Mouse (Mus musculus) limb, embryonic 15.5 days (tissue): Measurements from ENCODE around the gene Pde4a. TPM values are rescaled to one million over a fixed set of nuclear protein-coding genes. Genes with fewer than 3 reads are reported as not detected.

Experiments used
- ATAC-seq: fragments of 200-750 bp; cut with Nextera tagmentation; 2 replicates; pipeline ENCODE4 v1.8.0; 2017; ENCODE audit warnings: low read depth, moderate TSS enrichment; ENCODE audit not compliant: insufficient number of reproducible peaks, low FRiP score, low TSS enrichment
- H3K27ac ChIP-seq: fragments of 300-500 bp; sonication (generic); 2 replicates; pipeline ENCODE4 v1.5.1; 2015; ENCODE audit warnings: moderate library complexity, mild to moderate bottlenecking, inconsistent platforms
- H3K27me3 ChIP-seq: fragments of 300-500 bp; sonication (generic); 2 replicates; pipeline ENCODE4 v1.6.1; 2015; ENCODE audit warnings: inconsistent platforms
- H3K36me3 ChIP-seq: fragments of 300-500 bp; sonication (generic); 2 replicates; pipeline ENCODE4 v1.6.1; 2015; ENCODE audit warnings: inconsistent platforms
- H3K4me1 ChIP-seq: fragments of 300-500 bp; sonication (generic); 2 replicates; pipeline ENCODE4 v1.6.1; 2015; ENCODE audit warnings: inconsistent platforms
- H3K4me2 ChIP-seq: fragments of 300-500 bp; sonication (generic); 2 replicates; pipeline ENCODE4 v1.6.1; 2015; ENCODE audit warnings: mild to moderate bottlenecking, inconsistent platforms
- H3K4me3 ChIP-seq: fragments of 300-500 bp; sonication (generic); 2 replicates; pipeline ENCODE4 v1.5.1; 2015; ENCODE audit warnings: mild to moderate bottlenecking, inconsistent platforms
- H3K9ac ChIP-seq: fragments of 300-500 bp; sonication (generic); 2 replicates; pipeline ENCODE4 v1.6.1; 2015; ENCODE audit warnings: inconsistent platforms
- H3K9me3 ChIP-seq: fragments of 300-500 bp; sonication (generic); 2 replicates; pipeline ENCODE4 v1.6.1; 2016; ENCODE audit warnings: inconsistent platforms
- WGBS: fragments of 180-500 bp; shearing (Covaris S2); methylation state at CpG from one replicate; pipeline ENCODE4 v1.1.7; 2015; 5-methylcytosine and 5-hydroxymethylcytosine counted together
- polyA plus RNA-seq: library from polyadenylated mRNA; unstranded; fragments of >200 nt; fragmentation: Nextera tagmentation; extraction: Ambion mirVana; gene quantifications from 2 replicates; pipeline ENCODE4 v1.2.1, GENCODE M21; 2015

The Pde4a gene
- polyA plus RNA-seq, 1 experiment from 2014 or later: 6.1 TPM

- WGBS: 65% methylated on average over 6 of the region's 6 CpGs
- H3K4me2 ChIP-seq: no peak overlapping the region
- peaks cover 10% of the 10 kb centered on the region for H3K4me1 ChIP-seq
- no peaks in the 10 kb centered on the region for H3K36me3 ChIP-seq
- H3K27me3 ChIP-seq: no peaks in the 10 kb centered on the region
- ATAC-seq: no peak
- no peaks in the 10 kb centered on the region for H3K9me3 ChIP-seq
- H3K4me3 ChIP-seq: no peak overlapping the region
- H3K27ac ChIP-seq: no peak overlapping the region
- no peak overlapping the region for H3K9ac ChIP-seq
These were observed 95.1 kb downstream of the Pde4a start for GRCm38 (mm10) chr9:21260491-21261040.

DNA sequence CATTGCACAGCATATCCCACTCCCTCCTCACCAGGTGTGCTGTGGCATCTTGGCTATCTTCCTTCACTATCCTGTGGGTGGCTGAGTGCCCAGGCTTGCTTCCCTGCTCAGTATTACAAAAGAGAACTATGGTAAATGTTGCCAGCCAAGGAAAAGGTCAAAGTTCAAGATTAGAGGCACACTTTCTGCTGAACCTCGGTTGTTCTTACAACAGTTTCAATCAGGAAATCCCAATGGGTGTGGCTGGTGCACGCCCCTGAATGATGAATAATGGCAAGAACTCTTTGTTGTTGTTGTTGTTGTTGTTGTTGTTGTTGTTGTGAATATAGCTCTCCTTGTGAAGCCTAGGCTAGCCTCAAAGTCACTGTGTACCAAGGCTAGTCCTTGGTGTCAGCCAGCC, 96.3 kb downstream of the Pde4a start:
- no peak for ATAC-seq
- Histone ChIP-seq H3K27ac (no peak overlapping the region), H3K4me3 (no peak overlapping the region), H3K36me3 (0 out of 2 replicates have a peak, but pooled peaks cover 2% of the 10 kb centered on the region), H3K4me1 (peaks cover 23% of the 10 kb centered on the region), H3K4me2 (no peak overlapping the region), H3K27me3 (no peaks in the 10 kb centered on the region), H3K9ac (no peak overlapping the region), H3K9me3 (no peaks in the 10 kb centered on the region)
- WGBS: 59% methylated on average over 2 of the region's 2 CpGs

Other genes starting within 250 kb of the Pde4a start
- 79.7 and 82.3 TPM in 2 replicates for gene Dnmt1, start 205.8 kb upstream of the Pde4a start, polyA plus RNA-seq
- 62.0 and 65.1 TPM in 2 replicates for gene S1pr2, start 188.9 kb upstream of the Pde4a start, polyA plus RNA-seq
- gene Mrpl4, start 163.0 kb upstream of the Pde4a start, polyA plus RNA-seq: 112 and 116 TPM in 2 replicates
- 23.4 and 24.4 TPM in 2 replicates for gene Icam1, start 149.7 kb upstream of the Pde4a start, polyA plus RNA-seq
- 0.96 and 3.0 TPM in 2 replicates for gene Icam4, start 136.3 kb upstream of the Pde4a start, polyA plus RNA-seq
- 0.05 and 0.21 TPM in 2 replicates for gene Icam5, start 133.6 kb upstream of the Pde4a start, polyA plus RNA-seq
- 0.56 TPM in 1 of 2 replicates, not detected in the other for gene Zglp1, start 98.6 kb upstream of the Pde4a start, polyA plus RNA-seq
- gene Gm49373, start 92.6 kb upstream of the Pde4a start, polyA plus RNA-seq: 0.60 and 0.93 TPM in 2 replicates
- gene Fdx1l, start 92.1 kb upstream of the Pde4a start, polyA plus RNA-seq: 53.3 and 57.9 TPM in 2 replicates
- 1.2 and 1.6 TPM in 2 replicates for gene Gm38431, start 73.7 kb upstream of the Pde4a start, polyA plus RNA-seq
- 49.6 and 55.0 TPM in 2 replicates for gene Raver1, start 73.7 kb upstream of the Pde4a start, polyA plus RNA-seq
- 13.1 and 13.2 TPM in 2 replicates for gene Tyk2, start 34.5 kb upstream of the Pde4a start, polyA plus RNA-seq
- gene Cdc37, start 15.7 kb upstream of the Pde4a start, polyA plus RNA-seq: 298 and 326 TPM in 2 replicates
- gene Keap1, start 73.6 kb downstream of the Pde4a start, polyA plus RNA-seq: 77.7 and 78.6 TPM in 2 replicates
- 6.2 and 6.3 TPM in 2 replicates for gene S1pr5, start 82.7 kb downstream of the Pde4a start, polyA plus RNA-seq
- 40.8 and 44.2 TPM in 2 replicates for gene Atg4d, start 99.6 kb downstream of the Pde4a start, polyA plus RNA-seq
- 13.1 and 18.4 TPM in 2 replicates for gene Kri1, start 122.3 kb downstream of the Pde4a start, polyA plus RNA-seq
- gene Cdkn2d, start 125.7 kb downstream of the Pde4a start, polyA plus RNA-seq: 55.3 and 60.1 TPM in 2 replicates
- 42.3 and 43.2 TPM in 2 replicates for gene Ap1m2, start 146.6 kb downstream of the Pde4a start, polyA plus RNA-seq
- gene Slc44a2, start 155.0 kb downstream of the Pde4a start, polyA plus RNA-seq: 137 and 150 TPM in 2 replicates
- gene Ilf3, start 202.2 kb downstream of the Pde4a start, polyA plus RNA-seq: 169 and 174 TPM in 2 replicates
- gene Qtrt1, start 246.1 kb downstream of the Pde4a start, polyA plus RNA-seq: 42.3 and 45.0 TPM in 2 replicates